Mouse (Mus musculus) CH12.LX (cell line): ENCODE measurements around the gene Aldh8a1.

Experiments
- BHLHE40 ChIP-seq: IDR thresholded peaks from 2 replicates; pipeline ENCODE4 v1.6.1; 2011; ENCODE audit warnings: mild to moderate bottlenecking, low read depth, low read length, improper control_type of control experiment
- CTCF ChIP-seq, 2 experiments: IDR thresholded peaks in 1 of 2; conservative IDR thresholded peaks in 1 of 2; 2 replicates each; pipeline ENCODE4 v1.5.1; 2011 to 2012; ENCODE audit warnings: low read depth in 2 of 2, low read length in 2 of 2, improper control_type of control experiment in 1 of 2, inconsistent platforms in 1 of 2, mild to moderate bottlenecking in 1 of 2, moderate library complexity in 1 of 2
- JUND ChIP-seq: conservative IDR thresholded peaks from 2 replicates; pipeline ENCODE4 v1.6.1; 2011; ENCODE audit warnings: low read depth, low read length, improper control_type of control experiment
- KAT2A ChIP-seq: IDR thresholded peaks from 2 replicates; pipeline ENCODE4 v1.6.1; 2012; ENCODE audit warnings: low read length, improper control_type of control experiment, inconsistent platforms; ENCODE audit not compliant: insufficient replicate concordance
- POLR2A ChIP-seq: IDR thresholded peaks from 2 replicates; pipeline ENCODE4 v1.6.1; 2011; ENCODE audit warnings: low read depth, mild to moderate bottlenecking, improper control_type of control experiment, low read length
- SIN3A ChIP-seq: IDR thresholded peaks from 2 replicates; pipeline ENCODE4 v1.6.1; 2012; ENCODE audit warnings: low read length, improper control_type of control experiment, inconsistent platforms
- UBTF ChIP-seq: IDR thresholded peaks from 2 replicates; pipeline ENCODE4 v1.6.1; 2012; ENCODE audit warnings: low read depth, mild to moderate bottlenecking, inconsistent platforms, low read length, improper control_type of control experiment, moderate library complexity
- USF1 ChIP-seq: IDR thresholded peaks from 2 replicates; pipeline ENCODE4 v1.6.1; 2014; ENCODE audit warnings: low read depth, mild to moderate bottlenecking, inconsistent platforms, low read length, improper control_type of control experiment

GRCm38 (mm10) chr10:21400031-21400430 is 22.9 kb downstream of the Aldh8a1 start:
- no peak for TF ChIP-seq KAT2A
- no peak for TF ChIP-seq BHLHE40
- no peak for TF ChIP-seq POLR2A
- TF ChIP-seq SIN3A, result no peak
- TF ChIP-seq USF1, result no peak
- TF ChIP-seq JUND, result no peak
- TF ChIP-seq CTCF (conservative IDR thresholded peaks at IDR 0.05 in 1 of 2, IDR thresholded peaks at IDR 0.05 in 1 of 2; ENCODE audit: low read depth in 2 of 2, low read length in 2 of 2), result no peak
- no peak for TF ChIP-seq UBTF
